Mouse (Mus musculus): Measurements from ENCODE around the gene Clstn2.

DNA sequence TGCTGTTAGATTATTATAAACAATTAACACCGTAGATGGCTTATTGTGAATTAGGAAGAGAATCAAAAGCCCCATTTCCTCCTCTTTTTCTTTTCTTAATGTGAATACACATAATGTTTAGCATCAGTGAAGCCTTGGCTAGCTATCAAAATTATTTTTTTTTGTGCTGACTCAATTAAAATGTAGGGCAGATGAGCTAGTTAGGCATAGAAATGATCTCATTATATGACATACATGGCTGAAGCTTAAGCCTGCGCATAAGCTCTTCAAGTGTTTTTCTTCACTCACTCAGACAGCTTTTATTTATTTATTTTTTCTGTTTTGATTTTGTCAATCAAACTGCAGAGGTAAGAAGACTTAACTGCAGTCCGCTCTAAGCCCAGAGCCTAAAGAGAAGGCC, 405.1 kb downstream of the Clstn2 start:
- TF ChIP-seq EP300 (IDR thresholded peaks at IDR 0.05; ENCODE audit: low read depth): no peak
- TF ChIP-seq CTCF (IDR thresholded peaks at IDR 0.05; ENCODE audit: low read depth): no peak

All from heart, postnatal 0 days (tissue).